Mouse (Mus musculus) fibroblast of lung, adult 2 months (primary cell): ENCODE results near the gene Olfr794.

ENCODE experiments used
- DNase-seq: peaks from one replicate; pipeline ENCODE4 v3.0.0-alpha.2; 2011; ENCODE audit warnings: low read depth

Gene Olfr794

DNA sequence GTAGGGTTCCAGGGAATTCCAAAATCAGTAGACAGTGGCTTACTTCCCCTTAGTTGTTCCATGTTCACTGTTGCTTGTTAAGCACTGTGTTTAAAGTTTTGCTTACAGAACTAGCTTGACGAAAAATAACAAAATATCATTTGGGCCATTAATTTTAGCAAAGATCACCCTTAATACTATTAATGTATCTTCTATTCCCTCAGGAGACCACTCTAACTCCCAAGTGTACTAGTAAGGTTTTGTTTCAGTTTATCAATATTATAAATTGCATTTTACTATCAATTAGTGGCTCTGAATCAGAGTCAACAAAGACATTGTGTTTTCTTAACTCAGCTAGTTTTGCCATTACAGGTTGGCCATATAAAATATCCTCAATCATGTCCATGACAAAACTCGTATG, at the start of gene Olfr794:
Gene Olfr794, plus strand, starts transcription at position 301 of the 400 bp plus-strand sequence.
- no peak for DNase-seq

DNA sequence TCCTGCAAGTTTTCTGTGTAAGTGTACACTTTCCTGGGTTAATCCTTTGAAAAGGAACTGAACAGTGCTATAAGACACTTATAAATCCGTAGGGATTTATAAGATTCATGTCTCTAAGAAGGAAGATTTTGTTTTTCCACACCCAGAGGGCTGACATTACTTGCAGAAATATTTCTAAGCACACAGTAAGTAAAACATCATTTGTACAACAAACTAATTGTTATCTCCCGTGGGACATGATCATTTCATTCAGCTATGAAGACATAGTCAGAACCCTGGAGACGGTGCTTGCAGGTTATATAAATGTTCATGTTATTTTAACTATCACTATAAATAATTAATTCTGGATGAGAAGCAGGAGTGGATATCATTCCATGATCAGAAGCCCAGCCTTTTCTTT, 46.0 kb upstream of the Olfr794 start, which contains the start of gene Olfr791:
Gene Olfr791, plus strand, starts transcription at position 301 of the 400 bp plus-strand sequence.
- no peak for DNase-seq

DNA sequence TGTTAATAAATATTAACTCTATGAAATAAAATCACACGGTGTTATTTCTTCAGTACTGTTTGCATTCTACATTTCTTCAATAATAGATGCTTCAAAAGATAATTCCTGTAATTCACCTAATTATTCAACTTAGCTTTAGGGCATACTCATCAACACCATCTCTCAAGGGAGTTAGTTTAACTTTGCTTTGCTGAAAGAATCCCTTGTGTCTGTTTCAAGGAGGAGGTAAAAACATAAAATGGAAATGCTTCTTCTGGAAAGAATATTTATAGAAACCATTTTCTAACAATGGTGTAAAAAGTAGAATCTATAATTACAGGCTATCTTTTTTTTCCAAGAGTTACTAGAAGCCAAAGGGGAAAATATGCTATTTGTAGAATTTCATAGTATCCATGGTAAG, 28.6 kb upstream of the Olfr794 start, which contains the start of gene Olfr792:
Gene Olfr792, plus strand, starts transcription at position 301 of the 400 bp plus-strand sequence.
- no peak for DNase-seq

DNA sequence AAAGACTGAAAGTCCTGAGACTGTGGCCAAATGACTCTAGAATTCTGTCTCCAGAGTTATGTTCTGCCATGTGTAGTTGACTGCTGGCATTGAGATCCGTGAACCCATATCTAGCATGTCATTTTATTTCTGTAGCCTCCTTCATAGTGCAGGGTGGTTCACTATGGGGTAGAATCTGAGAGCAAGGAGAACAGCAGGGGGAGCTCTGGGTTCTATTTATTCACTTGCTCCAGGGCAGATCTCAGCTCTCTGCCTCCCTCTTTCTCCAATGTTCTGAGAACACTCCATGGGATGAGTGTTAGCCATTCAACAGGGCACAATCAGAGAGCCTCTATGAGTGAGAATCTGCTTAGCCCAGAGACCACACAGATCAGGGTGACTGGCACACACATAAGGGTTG, 18.1 kb upstream of the Olfr794 start:
- no peak for DNase-seq

- DNase-seq: no peak
Observed at GRCm38 (mm10) chr10:129577066-129577465, 9.6 kb downstream of the Olfr794 start.

DNA sequence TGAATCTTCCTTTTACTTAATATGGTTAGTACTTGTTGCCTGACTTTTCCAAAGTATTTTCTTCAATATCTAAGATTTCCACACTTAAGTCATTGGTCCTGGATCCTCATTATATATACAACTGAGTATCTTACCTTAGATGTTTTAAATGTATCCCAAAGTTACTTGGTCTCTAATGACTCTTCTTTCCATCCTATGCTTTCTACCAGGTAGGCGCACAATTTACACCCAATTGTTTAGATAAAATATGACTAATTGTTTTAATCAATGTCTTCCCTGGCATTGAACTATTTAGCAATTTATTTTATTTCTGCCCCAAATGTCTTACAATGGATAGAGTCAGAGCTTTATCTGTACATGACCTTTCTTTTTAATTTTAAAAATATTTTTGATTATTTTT, 45.0 kb downstream of the Olfr794 start, which contains the start of gene Olfr796:
Gene Olfr796, minus strand, starts transcription at position 101 of the 400 bp plus-strand sequence.
- no peak for DNase-seq

GRCm38 (mm10) chr10:129621724-129622123, 54.3 kb downstream of the Olfr794 start:
- no peak for DNase-seq
